Mouse (Mus musculus): ENCODE data around the gene Dennd1b. TPM values are rescaled to one million over a fixed set of nuclear protein-coding genes. Genes with fewer than 3 reads are reported as not detected.

Dennd1b gene
- total RNA-seq, 1 experiment from 2014 or later: 40.9 TPM

GRCm38 (mm10) chr1:139053003-139053402, 89.8 kb downstream of the Dennd1b start:
- ATAC-seq (replicated peaks; ENCODE audit: insufficient number of reproducible peaks, low FRiP score, low TSS enrichment, poor library complexity, severe bottlenecking): no peak

GRCm38 (mm10) chr1:139060301-139060700, 97.1 kb downstream of the Dennd1b start:
- no peak for ATAC-seq (replicated peaks; ENCODE audit: insufficient number of reproducible peaks, low FRiP score, low TSS enrichment, poor library complexity, severe bottlenecking)

GRCm38 (mm10) chr1:139064711-139065110, 101.5 kb downstream of the Dennd1b start:
- ATAC-seq (replicated peaks; ENCODE audit: insufficient number of reproducible peaks, low FRiP score, low TSS enrichment, poor library complexity, severe bottlenecking): no peak

GRCm38 (mm10) chr1:139067210-139067609, 104.0 kb downstream of the Dennd1b start:
- no peak for ATAC-seq (replicated peaks; ENCODE audit: insufficient number of reproducible peaks, low FRiP score, low TSS enrichment, poor library complexity, severe bottlenecking)

- ATAC-seq (replicated peaks; ENCODE audit: insufficient number of reproducible peaks, low FRiP score, low TSS enrichment, poor library complexity, severe bottlenecking): no peak
Measured at GRCm38 (mm10) chr1:139071015-139071414, 107.8 kb downstream of the Dennd1b start.

GRCm38 (mm10) chr1:139075671-139076070, 112.4 kb downstream of the Dennd1b start:
- no peak for ATAC-seq (replicated peaks; ENCODE audit: insufficient number of reproducible peaks, low FRiP score, low TSS enrichment, poor library complexity, severe bottlenecking)

GRCm38 (mm10) chr1:139077989-139078388, 114.8 kb downstream of the Dennd1b start:
- no peak for ATAC-seq (replicated peaks; ENCODE audit: insufficient number of reproducible peaks, low FRiP score, low TSS enrichment, poor library complexity, severe bottlenecking)

GRCm38 (mm10) chr1:139079000-139079399, 115.8 kb downstream of the Dennd1b start:
- no peak for ATAC-seq (replicated peaks; ENCODE audit: insufficient number of reproducible peaks, low FRiP score, low TSS enrichment, poor library complexity, severe bottlenecking)

- no peak for ATAC-seq (replicated peaks; ENCODE audit: insufficient number of reproducible peaks, low FRiP score, low TSS enrichment, poor library complexity, severe bottlenecking)
Measured at GRCm38 (mm10) chr1:139079523-139079922, 116.3 kb downstream of the Dennd1b start.

GRCm38 (mm10) chr1:139080517-139081386, 117.5 kb downstream of the Dennd1b start:
- no peak for ATAC-seq (replicated peaks; ENCODE audit: insufficient number of reproducible peaks, low FRiP score, low TSS enrichment, poor library complexity, severe bottlenecking)

GRCm38 (mm10) chr1:139083382-139083781, 120.1 kb downstream of the Dennd1b start:
- no peak for ATAC-seq (replicated peaks; ENCODE audit: insufficient number of reproducible peaks, low FRiP score, low TSS enrichment, poor library complexity, severe bottlenecking)

GRCm38 (mm10) chr1:139087564-139087963, 124.3 kb downstream of the Dennd1b start:
- no peak for ATAC-seq (replicated peaks; ENCODE audit: insufficient number of reproducible peaks, low FRiP score, low TSS enrichment, poor library complexity, severe bottlenecking)

GRCm38 (mm10) chr1:139090744-139091143, 127.5 kb downstream of the Dennd1b start:
- no peak for ATAC-seq (replicated peaks; ENCODE audit: insufficient number of reproducible peaks, low FRiP score, low TSS enrichment, poor library complexity, severe bottlenecking)

GRCm38 (mm10) chr1:139091701-139092100, 128.5 kb downstream of the Dennd1b start:
- no peak for ATAC-seq (replicated peaks; ENCODE audit: insufficient number of reproducible peaks, low FRiP score, low TSS enrichment, poor library complexity, severe bottlenecking)

- ATAC-seq (replicated peaks; ENCODE audit: insufficient number of reproducible peaks, low FRiP score, low TSS enrichment, poor library complexity, severe bottlenecking): no peak
Measured at GRCm38 (mm10) chr1:139092144-139092543, 128.9 kb downstream of the Dennd1b start.

GRCm38 (mm10) chr1:139092722-139093121, 129.5 kb downstream of the Dennd1b start:
- no peak for ATAC-seq (replicated peaks; ENCODE audit: insufficient number of reproducible peaks, low FRiP score, low TSS enrichment, poor library complexity, severe bottlenecking)

- no peak for ATAC-seq (replicated peaks; ENCODE audit: insufficient number of reproducible peaks, low FRiP score, low TSS enrichment, poor library complexity, severe bottlenecking)
Measured at GRCm38 (mm10) chr1:139096369-139096768, 133.1 kb downstream of the Dennd1b start.

GRCm38 (mm10) chr1:139098088-139098487, 134.9 kb downstream of the Dennd1b start:
- no peak for ATAC-seq (replicated peaks; ENCODE audit: insufficient number of reproducible peaks, low FRiP score, low TSS enrichment, poor library complexity, severe bottlenecking)

GRCm38 (mm10) chr1:139101725-139102124, 138.5 kb downstream of the Dennd1b start:
- no peak for ATAC-seq (replicated peaks; ENCODE audit: insufficient number of reproducible peaks, low FRiP score, low TSS enrichment, poor library complexity, severe bottlenecking)

- ATAC-seq (replicated peaks; ENCODE audit: insufficient number of reproducible peaks, low FRiP score, low TSS enrichment, poor library complexity, severe bottlenecking): no peak
Measured at GRCm38 (mm10) chr1:139108251-139108650, 145.0 kb downstream of the Dennd1b start.
